Mouse (Mus musculus): Measurements from ENCODE around the gene Inpp4a.

GRCm38 (mm10) chr1:37384304-37384703, 84.6 kb downstream of the Inpp4a start:
- TF ChIP-seq CTCF (conservative IDR thresholded peaks at IDR 0.05; ENCODE audit: low read length) (no peak), POU5F1 (IDR thresholded peaks at IDR 0.05; ENCODE audit: borderline replicate concordance, low read length) (no peak), NANOG (IDR thresholded peaks at IDR 0.05; ENCODE audit: borderline replicate concordance, low read length) (no peak)
